Mouse (Mus musculus): ENCODE data around the gene Cd6. TPM values are rescaled to one million over a fixed set of nuclear protein-coding genes. Genes with fewer than 3 reads are reported as not detected.
A peak's percentile ranks its signal among the peaks of the same experiment; 100 is the strongest.

The Cd6 gene
- total RNA-seq, 2 experiments from 2014 or later: 0.17 to 1.2 TPM

- DNase-seq: no peak
These were observed 67.4 kb downstream of the Cd6 start for GRCm38 (mm10) chr19:10762468-10762867.

- no peak for DNase-seq
These were observed 68.0 kb downstream of the Cd6 start for GRCm38 (mm10) chr19:10761794-10762415.

GRCm38 (mm10) chr19:10759983-10760831 lies 69.7 kb downstream of the Cd6 start:
- peak; percentile 68 to 78 for DNase-seq

GRCm38 (mm10) chr19:10759525-10759924 lies 70.3 kb downstream of the Cd6 start:
- DNase-seq: no peak

- DNase-seq: no peak
These were observed 71.2 kb downstream of the Cd6 start for GRCm38 (mm10) chr19:10758708-10759107.

- no peak for DNase-seq
These were observed 72.3 kb downstream of the Cd6 start for GRCm38 (mm10) chr19:10757526-10757925.

GRCm38 (mm10) chr19:10757125-10757524 lies 72.7 kb downstream of the Cd6 start:
- no peak for DNase-seq

- DNase-seq: no peak
These were observed 77.2 kb downstream of the Cd6 start for GRCm38 (mm10) chr19:10752646-10753045.

GRCm38 (mm10) chr19:10752106-10752505 lies 77.8 kb downstream of the Cd6 start:
- DNase-seq: no peak

GRCm38 (mm10) chr19:10751607-10752006 lies 78.3 kb downstream of the Cd6 start:
- DNase-seq: no peak

GRCm38 (mm10) chr19:10750161-10750560 lies 79.7 kb downstream of the Cd6 start:
- DNase-seq: no peak

- DNase-seq: no peak
These were observed 80.6 kb downstream of the Cd6 start for GRCm38 (mm10) chr19:10749295-10749694.

- DNase-seq: no peak
These were observed 81.3 kb downstream of the Cd6 start for GRCm38 (mm10) chr19:10748401-10749102.

- DNase-seq: no peak
These were observed 82.1 kb downstream of the Cd6 start for GRCm38 (mm10) chr19:10747718-10748117.

- no peak for DNase-seq
These were observed 82.7 kb downstream of the Cd6 start for GRCm38 (mm10) chr19:10747182-10747581.

GRCm38 (mm10) chr19:10742565-10742964 lies 87.3 kb downstream of the Cd6 start:
- peak in 1 of 2 experiments; percentile 34 for DNase-seq

GRCm38 (mm10) chr19:10742145-10742544 lies 87.7 kb downstream of the Cd6 start:
- no peak for DNase-seq

- DNase-seq: no peak
These were observed 89.0 kb downstream of the Cd6 start for GRCm38 (mm10) chr19:10740641-10741440.

- no peak for DNase-seq
These were observed 89.9 kb downstream of the Cd6 start for GRCm38 (mm10) chr19:10739916-10740315.
